Mouse (Mus musculus) granulocyte monocyte progenitor cell, adult 5-6 weeks (primary cell): ENCODE results near the gene H2-T24. TPM values are rescaled to one million over a fixed set of nuclear protein-coding genes. Genes with fewer than 3 reads are reported as not detected.
"Not testable (repeated sequence)": the region's sequence is repeated elsewhere in the genome, so short reads cannot be mapped to it uniquely, and the experiment has no call there.

Source experiments
- ATAC-seq: replicated peaks from 2 replicates; pipeline ENCODE4 v1.8.0; 2016; ENCODE audit warnings: mild to moderate bottlenecking, moderate TSS enrichment, inconsistent platforms; ENCODE audit not compliant: poor library complexity, severe bottlenecking
- total RNA-seq, 2 experiments: library from RNA; stranded (forward) in 1 of 2; stranded (reverse) in 1 of 2; fragments of 200-712, 200-1000 nt in 1 of 2; fragments of >200 nt in 1 of 2; fragmentation: Nextera tagmentation in 1 of 2; gene quantifications; 2 replicates each; pipeline ENCODE4 v1.2.3; 2014 to 2017

The H2-T24 gene
- total RNA-seq, 2 experiments from 2014 or later = 2.1 to 8.8 TPM

DNA sequence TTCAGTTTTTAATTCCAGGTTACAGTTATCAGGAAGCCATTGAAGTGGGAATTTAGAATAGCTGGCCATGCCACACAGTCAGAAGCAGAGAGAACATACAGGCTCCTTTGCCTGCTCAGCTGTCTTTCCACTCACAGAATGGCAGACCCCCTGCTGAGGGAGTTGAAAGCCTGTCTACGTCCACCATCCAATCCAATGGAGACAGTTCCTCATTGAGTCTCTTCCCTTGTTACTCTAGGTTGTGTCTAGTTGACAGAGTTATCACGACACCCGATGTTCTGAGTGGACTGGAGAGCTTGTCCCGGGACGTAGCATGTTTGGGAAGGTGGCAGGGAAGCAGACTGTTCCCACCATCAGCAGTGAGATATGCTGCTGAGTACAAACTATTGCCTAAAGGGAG is 4.8 kb upstream of the H2-T24 start:
- no peak for ATAC-seq

DNA sequence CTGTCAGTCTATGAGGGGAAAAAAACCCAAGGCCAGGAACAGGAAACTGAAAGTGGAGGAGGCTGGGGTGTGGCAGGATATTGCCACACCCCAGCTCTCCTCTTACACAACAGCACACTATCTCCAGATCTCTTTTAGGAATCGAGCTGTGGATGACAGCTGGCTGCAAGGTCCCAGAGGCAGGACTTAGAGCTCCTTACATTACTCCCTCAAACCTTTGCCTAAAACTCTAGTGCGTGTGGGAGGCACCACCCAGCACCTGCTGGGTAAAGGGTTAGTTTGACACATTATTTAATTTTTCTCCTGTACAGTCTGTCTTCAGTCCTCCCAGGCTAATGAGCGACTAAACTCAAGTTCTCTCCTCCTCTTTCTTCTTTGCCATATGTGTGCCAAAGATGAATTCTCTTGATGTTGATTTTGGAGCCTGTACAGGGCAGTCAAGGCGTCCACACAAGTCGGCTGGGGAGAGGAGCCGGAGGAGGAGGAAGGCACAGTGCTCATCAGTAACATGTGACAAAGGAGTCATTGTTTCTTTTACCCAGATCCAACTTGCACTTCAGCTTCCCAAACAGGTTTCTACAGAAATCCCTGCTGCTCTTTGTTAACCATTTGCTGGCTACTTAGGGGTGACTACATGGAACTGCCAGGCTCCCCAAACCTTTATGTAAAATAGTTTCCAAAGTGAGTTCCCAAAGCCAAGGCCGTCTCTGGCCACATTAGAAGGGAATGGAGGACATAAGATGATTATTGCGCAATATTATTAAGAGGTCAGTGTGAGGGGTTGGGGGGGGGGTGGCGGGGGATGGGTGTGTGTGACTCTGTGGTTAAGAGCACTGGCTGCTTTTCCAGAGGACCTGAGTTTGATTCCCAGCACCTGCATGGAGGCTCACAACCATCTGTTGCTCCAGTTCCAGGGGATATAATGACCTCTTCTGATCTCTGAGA is 3.6 kb upstream of the H2-T24 start:
- peak; percentile 81 for ATAC-seq

DNA sequence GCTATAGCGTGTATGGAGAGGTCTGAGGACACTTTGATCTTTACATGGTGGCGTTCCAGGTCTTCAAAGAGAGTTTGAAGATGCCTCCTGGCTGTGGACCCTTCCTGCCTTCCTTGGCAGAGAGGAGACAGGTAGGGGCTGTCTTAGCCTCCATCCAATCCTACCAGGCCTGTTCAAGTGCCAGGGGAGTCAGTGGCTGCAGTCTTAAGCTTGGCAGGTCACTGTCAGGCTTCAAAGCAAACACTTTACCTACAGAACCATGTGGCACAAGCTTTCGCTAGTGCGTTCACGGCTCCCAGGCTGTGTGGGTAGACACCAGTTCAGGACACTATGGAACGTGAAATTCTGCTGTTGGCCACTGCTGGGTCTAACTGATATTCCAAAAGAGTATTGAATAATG is 2.6 kb upstream of the H2-T24 start:
- no peak for ATAC-seq

DNA sequence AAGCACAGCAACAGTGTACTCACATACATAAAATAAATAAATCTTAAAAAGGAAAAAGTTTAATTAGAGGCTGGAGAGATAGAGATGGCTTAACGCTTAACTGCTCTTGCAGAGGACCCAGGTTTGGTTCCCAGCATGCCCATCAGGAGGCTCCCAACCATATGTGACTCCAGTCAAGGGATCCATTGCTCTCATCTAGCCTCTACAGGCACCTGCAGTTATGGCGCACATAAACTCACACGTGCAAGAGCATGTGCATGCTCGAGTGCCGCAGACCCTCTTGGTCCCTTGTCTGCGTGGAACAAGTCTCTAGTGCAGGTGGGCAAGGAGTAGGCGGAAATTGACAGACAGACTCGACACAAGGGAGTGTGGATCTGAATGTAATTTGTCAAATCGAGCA is 1.7 kb upstream of the H2-T24 start:
- no peak for ATAC-seq

DNA sequence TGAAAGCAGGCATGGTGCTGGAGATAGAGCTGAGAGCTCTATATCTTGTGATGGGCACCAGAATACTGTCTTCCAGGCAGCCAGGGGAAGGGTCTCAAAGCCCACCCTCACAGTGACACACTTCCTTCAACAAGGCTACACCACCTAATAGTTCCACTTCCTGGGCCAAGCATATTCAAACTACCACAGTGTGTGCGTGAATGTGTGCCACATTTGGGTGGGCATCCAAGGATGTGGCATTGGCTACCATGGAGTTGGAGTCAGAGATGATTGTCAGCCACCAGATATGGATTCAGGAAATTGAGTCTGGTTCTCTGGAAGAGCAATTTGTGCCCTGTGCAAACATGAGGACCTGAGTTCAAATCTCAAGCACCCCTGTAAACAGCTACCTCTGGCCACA is 949 bp upstream of the H2-T24 start:
- no peak for ATAC-seq

DNA sequence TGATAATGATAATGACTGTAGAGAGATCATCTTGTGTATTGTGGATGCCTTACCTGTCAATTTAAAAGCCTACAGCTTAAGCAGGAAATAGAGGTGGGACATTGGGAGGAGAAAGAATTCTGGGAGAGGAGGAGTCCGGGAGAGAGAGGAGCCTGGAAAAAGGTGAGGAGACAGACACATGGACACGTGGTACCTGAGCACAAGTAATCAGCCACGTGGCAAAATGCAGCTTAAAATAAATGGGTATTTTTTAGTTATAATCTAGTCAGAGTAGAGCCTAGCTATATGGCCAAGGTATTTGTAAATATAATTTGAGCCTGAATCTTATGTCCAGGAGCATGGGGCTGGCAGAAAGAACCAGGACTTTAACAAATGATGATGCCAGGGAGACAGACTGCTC is 841 bp downstream of the H2-T24 start:
- no peak for ATAC-seq

DNA sequence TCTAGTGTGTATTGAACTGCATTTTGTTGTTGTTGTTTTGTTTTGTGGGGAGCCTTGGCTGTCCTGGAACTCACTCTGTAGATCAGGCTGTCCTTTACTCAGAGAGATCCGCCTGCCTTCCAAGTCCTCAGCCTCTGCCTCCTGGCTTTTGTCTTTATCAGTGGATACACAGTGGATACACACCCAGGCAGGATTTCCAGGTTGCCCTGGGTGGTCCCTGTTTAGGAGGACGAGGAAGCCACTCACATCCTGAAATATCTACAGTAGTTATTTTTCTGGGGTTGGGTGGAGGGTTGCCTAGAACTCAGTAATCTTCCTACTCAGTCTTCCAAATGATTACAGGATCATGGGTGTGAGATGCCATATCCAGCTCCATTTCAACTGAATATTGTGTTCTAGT is 1.4 kb downstream of the H2-T24 start:
- ATAC-seq = no peak

DNA sequence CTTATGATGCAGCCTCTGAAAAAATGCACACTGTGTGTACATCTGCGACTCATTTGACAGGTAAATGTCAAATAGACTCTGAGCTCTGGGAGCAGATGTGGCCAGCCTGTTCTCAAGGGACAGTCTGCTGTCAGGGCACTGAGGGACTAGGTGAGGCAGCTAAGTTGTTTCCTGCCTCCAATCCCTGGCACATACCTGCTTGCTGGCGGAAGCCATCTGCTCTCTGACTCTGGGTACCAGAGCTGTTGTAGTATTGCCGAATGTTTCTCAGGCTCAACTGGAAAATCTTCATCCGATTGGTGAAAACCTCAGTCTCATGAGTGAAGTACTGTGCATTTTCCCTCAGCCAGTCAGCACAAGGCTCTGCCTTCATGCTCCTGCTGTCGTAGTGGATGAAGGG is 3.3 kb downstream of the H2-T24 start:
- no peak for ATAC-seq

DNA sequence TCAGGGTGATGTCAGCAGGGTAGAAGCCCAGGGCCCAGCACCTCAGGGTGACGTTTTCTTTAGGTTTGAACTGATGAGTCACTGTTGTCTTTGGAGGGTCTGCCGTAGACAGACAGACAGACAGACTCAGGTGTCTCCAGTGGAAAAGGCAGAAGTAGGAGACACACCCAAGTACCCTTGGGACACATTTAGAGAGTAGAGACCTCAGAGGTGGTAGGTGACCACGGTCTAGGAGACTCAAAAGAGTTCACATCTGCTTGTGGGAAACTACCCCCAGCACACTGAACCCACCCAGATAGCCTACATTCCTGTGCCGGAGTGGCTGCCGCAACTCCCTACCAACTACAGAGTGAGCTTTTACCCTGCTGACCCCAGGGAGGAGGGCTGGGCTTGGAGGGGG is 5.4 kb downstream of the H2-T24 start:
- ATAC-seq = no peak

DNA sequence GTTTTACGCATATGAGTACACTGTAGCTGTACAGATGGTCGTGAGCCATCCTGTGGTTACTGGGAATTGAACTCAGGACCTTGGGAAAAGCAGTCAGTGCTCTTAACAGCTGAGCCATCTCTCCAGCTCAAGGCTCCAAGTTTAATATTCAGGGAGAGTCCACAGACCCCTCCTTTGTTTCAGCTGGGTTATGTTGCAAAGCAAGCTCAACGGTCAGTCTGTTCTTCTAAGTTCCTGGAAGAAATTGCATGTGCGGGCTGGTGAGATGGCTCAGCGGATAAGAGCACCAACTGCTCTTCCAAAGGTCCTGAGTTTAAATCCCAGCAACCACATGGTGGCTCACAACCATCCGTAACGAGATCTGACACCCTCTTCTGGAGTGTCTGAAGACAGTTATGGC is 16.0 kb downstream of the H2-T24 start:
- not testable (repeated sequence) for ATAC-seq

DNA sequence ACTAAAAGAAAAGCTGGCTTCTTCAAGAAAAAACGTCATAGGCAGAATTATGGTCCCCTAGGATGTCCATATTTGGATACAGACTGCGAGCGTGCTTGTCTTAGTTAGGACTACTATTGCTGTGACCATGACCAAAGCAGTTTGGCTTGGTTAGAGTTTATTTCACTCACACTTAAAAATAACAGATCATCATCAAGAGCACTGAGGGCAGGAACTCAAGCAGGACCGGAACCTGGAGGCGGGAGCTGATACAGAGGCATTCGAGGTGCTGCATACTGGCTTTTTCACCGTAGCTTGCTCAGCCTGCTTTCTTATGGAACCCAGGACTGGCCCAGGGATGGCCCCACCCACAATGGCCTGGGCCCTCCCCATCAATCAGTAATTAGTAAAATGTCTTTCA is 17.0 kb downstream of the H2-T24 start:
- no peak for ATAC-seq

DNA sequence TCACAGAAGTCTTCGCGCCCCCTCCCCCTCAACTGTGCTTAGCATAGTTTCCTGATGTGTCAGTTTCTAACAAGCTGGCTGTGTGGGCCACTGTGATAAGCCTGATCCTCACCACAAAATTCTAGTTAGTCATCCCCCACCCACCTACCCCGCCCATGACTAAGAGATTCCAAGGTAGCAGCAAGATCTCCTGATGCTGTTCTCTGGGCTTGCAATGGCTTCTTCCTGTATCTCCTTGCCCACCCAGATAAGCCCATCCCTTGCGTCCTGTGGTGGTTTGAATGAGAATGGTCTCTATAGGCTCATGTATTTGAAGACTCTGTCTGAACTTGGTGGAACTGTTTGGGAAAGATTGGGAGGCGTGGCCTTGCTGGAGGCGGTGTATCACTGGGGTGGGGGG is 18.4 kb downstream of the H2-T24 start:
- 0 out of 2 replicates have a peak, but pooled peaks have one; percentile 6 for ATAC-seq

DNA sequence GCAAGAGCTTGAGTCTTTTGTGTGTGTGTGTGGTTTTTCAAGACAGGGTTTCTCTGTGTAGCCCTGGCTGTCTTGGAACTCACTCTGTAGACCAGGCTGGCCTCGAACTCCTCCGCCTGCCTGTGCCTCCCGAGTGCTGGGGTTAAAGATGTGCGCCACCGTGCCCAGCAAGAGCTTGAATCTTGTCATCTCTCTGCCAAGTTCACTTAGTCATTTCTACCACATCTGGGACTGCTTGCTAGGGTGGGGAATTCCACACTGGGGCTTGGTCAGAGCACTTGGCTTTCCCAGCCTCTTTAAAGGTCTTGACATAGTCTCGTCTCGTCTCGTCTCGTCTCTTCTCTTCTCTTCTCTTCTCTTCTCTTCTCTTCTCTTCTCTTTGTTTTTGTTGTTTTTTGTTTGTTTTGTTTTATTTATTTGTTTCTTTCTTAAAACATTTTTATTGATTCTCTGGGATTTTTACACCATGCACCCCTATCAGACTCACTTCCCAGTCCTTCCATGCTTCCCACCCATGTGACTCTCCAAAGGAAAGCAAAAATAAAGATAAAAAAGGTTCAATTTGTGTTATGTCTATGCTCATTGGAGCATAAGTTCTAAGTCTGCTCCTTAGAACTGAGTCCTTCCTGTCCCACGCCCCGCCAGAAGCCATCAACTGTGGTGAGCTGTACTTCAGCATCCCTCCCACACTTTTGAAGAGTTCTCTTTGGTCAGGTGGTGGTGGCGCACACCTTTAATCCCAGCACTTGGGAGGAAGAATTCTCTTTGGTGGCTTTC is 19.1 kb downstream of the H2-T24 start:
- ATAC-seq = no peak

DNA sequence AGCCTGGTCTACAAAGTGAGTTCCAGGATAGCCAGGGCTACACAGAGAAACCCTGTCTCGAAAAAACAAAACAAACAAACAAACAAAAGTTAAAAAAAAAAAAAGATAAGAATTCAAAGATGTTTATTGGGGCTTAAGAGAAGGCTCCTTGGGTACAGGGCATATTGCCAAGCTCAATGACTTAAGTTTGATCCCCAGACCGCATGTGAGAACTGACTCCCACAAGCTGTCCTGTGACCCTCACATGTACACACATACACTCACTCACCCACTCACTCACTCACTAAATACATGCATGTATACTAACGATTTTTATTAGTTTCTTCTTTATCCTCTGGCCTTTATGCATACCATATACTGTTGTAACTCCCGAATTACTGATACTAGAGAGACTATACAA is 20.0 kb downstream of the H2-T24 start:
- no peak for ATAC-seq

DNA sequence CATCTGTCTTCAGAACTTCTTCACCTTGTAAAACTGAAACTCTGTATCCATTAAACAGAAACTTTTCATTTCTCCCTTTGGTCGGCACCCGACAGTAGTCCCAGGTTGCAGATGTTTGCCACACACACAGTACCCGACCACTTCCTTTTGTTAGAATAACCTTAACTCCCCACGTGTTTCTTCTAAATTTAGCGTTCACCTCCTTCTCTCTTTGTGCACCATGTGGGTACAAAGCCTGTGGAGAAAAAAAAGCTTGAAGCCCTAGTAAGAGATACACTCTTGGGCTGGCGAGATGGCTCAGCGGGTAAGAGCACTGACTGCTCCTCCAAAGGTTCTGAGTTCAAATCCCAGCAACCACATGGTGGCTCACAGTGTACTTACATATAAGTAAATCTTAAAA is 21.0 kb downstream of the H2-T24 start:
- ATAC-seq = peak; percentile 48

DNA sequence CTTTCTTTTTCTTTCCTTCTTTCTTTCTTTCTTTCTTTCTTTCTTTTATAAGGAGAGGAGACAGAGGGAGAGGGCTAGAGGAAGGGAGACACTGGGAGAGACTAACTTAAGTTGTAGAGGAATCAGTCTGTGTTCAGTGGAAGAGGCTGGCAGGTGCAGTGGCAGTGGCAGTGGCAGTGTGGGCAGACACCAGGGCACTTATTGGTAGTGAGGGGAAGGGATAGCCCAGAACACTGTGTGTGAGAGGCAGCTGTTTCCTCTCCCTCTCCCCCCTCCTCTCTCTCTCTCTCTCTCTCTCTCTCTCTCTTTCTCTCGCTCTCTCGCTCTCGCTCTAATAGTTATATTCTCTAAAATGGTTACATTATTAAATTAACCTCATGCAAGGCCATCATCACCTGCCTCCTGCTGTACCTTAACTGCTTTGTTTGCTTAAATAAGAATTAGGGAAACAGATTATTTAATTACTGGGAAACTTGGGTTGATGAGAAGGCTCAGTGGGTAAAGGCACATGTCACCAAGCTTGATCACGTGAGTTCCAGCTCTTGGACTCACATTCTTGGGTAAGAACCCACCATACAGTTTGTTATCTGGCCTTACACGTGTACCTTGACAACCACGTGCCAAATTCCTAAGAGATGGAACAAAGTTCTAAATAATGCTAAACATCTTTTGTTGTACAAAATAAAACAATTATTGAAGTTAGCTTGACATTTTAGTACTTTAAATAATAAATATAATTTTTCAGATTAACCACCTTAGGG is 21.6 kb downstream of the H2-T24 start:
- no peak for ATAC-seq

DNA sequence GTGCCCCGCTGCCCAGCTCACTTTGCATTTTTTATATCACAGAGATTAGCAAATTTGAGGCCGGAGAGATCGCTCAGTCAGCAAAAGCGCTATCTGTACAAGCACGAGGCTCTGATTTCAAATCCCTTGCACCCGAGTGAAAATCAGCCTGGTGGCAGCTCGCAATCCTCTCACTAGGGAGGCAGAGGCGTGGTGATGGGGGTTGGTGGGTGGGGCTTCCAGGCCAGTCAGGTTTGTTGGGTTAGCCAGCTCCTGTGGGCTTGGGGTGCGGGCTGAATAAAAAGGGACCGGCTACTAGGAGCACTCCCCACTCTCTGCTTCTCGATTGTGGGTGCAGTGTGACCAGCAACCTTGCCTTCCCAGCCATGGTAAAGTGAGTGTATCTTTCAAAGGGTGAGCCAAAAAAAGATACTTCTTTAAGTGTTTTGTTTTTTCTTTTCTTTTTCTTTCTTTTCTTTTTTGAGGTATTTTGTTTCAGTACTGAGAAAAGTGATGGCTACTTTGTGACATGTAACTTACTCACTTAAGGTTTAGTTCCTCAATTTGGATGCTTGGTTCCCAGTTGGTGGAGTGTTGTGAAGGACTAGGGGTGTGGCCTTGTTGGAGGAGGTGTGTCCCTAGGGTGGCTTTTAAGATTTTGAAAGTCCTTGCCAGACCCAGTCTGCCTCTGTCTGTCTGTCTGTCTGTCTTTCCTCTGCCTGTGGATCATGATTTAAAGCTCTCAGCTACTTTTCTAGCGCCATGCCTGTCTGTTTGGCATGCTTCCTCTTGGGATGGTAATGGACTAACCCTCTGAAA is 22.4 kb downstream of the H2-T24 start:
- peak; percentile 51 for ATAC-seq

DNA sequence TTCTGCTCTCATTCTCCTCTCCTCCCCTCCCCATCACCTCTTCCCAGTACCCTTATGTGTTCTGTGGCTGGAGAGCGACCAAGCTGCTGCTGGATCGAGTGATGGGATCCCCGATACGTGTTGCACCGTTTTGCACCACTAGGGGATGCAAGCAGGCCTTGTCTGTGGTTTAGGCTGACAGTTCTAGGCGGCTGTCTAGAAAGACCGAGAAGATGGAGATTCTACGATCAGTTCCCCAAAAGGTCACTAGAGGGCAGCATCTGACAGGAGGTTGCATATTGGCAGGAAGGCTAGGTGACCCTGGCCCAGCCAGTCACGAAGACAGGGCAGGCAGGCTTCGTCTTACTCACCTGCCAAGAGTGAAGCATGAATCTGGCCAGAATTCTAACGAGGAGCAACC is 23.4 kb downstream of the H2-T24 start:
- peak; percentile 52 for ATAC-seq

DNA sequence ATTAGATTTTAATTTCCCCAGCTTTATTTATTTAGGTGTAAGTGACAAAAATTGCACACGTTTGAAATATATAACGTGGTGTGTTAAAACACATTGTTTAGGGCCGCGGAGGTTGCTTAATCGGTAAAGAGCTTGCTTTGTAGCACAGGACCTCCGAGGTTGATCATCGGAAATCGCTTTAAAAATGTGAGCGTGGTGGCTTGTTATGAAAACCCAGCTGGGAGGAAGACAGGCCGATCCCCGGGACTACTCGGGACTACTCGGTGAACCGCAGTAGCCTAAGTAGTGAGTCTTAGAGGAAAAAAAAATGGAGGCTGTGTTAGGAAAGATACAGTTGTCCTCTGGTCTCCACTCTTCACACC is 25.5 kb downstream of the H2-T24 start:
- ATAC-seq = no peak
